Mouse (Mus musculus) E14TG2a.4 (cell line): ENCODE data around the gene Gm10719.
"Not testable (repeated sequence)": the region's sequence is repeated elsewhere in the genome, so short reads cannot be mapped to it uniquely, and the experiment has no call there.

Experiments
- CTCF ChIP-seq: conservative IDR thresholded peaks from 2 replicates; pipeline ENCODE4 v1.5.1; 2014; ENCODE audit warnings: low read length
- NANOG ChIP-seq: IDR thresholded peaks from 2 replicates; pipeline ENCODE4 v1.6.1; 2014; ENCODE audit warnings: borderline replicate concordance, low read length, mixed read lengths
- POU5F1 ChIP-seq: IDR thresholded peaks from 2 replicates; pipeline ENCODE4 v1.6.1; 2014; ENCODE audit warnings: low read length, borderline replicate concordance

DNA sequence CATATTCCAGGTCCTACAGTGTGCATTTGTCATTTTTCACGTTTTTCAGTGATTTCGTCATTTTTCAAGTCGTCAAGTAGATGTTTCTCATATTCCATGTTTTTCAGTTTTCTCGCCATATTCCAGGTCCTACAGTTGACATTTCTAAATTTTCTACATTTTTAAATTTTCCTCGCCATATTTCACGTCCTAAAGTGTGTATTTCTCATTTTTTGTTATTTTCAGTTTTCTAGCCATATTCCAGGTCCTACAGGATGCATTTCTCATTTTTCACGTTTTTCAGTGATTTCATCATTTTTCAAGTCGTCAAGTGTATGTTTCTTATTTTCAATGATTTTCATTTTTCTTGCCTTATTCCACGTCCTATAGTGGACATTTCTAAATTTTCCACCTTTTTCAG, 9.5 kb downstream of the Gm10719 start:
- TF ChIP-seq CTCF, NANOG, POU5F1: not testable (repeated sequence)
